Mouse (Mus musculus) kidney, postnatal 0 days (tissue): ENCODE measurements around the gene Megf11. TPM values are rescaled to one million over a fixed set of nuclear protein-coding genes. Genes with fewer than 3 reads are reported as not detected.

Source experiments
- ATAC-seq: fragments of 200-750 bp; cut with Nextera tagmentation; replicated peaks from 2 replicates; pipeline ENCODE4 v1.8.0; 2017; ENCODE audit warnings: low read depth, moderate number of reproducible peaks, moderate TSS enrichment, moderate library complexity; ENCODE audit not compliant: low FRiP score
- DNase-seq: peaks from one replicate; pipeline ENCODE4 v3.0.0-alpha.2; 2016; ENCODE audit warnings: low spot score
- H3K27ac ChIP-seq: fragments of 300-500 bp; sonication (generic); 2 replicates; pipeline ENCODE4 v1.5.1; 2014; ENCODE audit warnings: mild to moderate bottlenecking
- H3K27me3 ChIP-seq: fragments of 300-500 bp; sonication (generic); 2 replicates; pipeline ENCODE4 v1.6.1; 2014; ENCODE audit warnings: low read length, mixed read lengths; ENCODE audit not compliant: insufficient read depth
- H3K36me3 ChIP-seq: fragments of 300-500 bp; sonication (generic); 2 replicates; pipeline ENCODE4 v1.6.1; 2014; ENCODE audit warnings: low read length, mixed read lengths; ENCODE audit not compliant: insufficient read depth
- H3K4me1 ChIP-seq: fragments of 300-500 bp; sonication (generic); replicated peaks from 2 replicates; pipeline ENCODE4 v1.6.1; 2014; ENCODE audit warnings: antibody characterized with exemption, low read length, mixed read lengths; ENCODE audit not compliant: insufficient read depth
- H3K4me2 ChIP-seq: fragments of 300-500 bp; sonication (generic); 2 replicates; pipeline ENCODE4 v1.6.1; 2014; ENCODE audit warnings: mild to moderate bottlenecking, low read length, moderate library complexity, mixed read lengths
- H3K4me3 ChIP-seq: fragments of 300-500 bp; sonication (generic); replicated peaks from 2 replicates; pipeline ENCODE4 v1.5.1; 2014; ENCODE audit warnings: low read depth, low read length
- H3K9ac ChIP-seq: fragments of 300-500 bp; sonication (generic); 2 replicates; pipeline ENCODE4 v1.6.1; 2014; ENCODE audit warnings: low read depth, low read length
- H3K9me3 ChIP-seq: fragments of 300-500 bp; sonication (generic); replicated peaks from 2 replicates; pipeline ENCODE4 v1.6.1; 2016; ENCODE audit warnings: low read length, inconsistent platforms, mixed read lengths
- CTCF ChIP-seq: IDR thresholded peaks from 2 replicates; pipeline ENCODE4 v1.5.1; 2016; ENCODE audit warnings: antibody characterized with exemption, low read depth, mild to moderate bottlenecking, moderate library complexity
- WGBS: fragments of 180-500 bp; shearing (Covaris S2); extraction: QIAGEN DNeasy Blood & Tissue Kit; methylation state at CpG from one replicate; pipeline ENCODE4 v1.1.7; 2014; 5-methylcytosine and 5-hydroxymethylcytosine counted together
- polyA plus RNA-seq: library from polyadenylated mRNA; unstranded; fragments of >200 nt; fragmentation: Nextera tagmentation; extraction: Ambion mirVana; gene quantifications from 2 replicates; pipeline ENCODE4 v1.2.1, GENCODE M21; 2015

Megf11 gene
- 2.5 and 2.6 TPM in 2 replicates for polyA plus RNA-seq

- ATAC-seq (peak; percentile 43; the same call in 1 of the 2 replicates), DNase-seq (peak; percentile 57)
- TF ChIP-seq CTCF = no peak
- Histone ChIP-seq H3K4me1 (peaks cover 8% of the 10 kb centered on the region; the same call in 1 of the 2 replicates), H3K4me2 (peak within 1 kb of the TSS; percentile 98), H3K4me3 (peak within 1 kb of the TSS; percentile 53), H3K27me3 (peaks cover 34% of the 10 kb centered on the region), H3K9me3 (no peaks in the 10 kb centered on the region), H3K27ac (no peak within 1 kb of the TSS), H3K36me3 (no peaks in the 10 kb centered on the region), H3K9ac (peak within 1 kb of the TSS; percentile 24)
- under 1% methylated on average over 80 of the region's 93 CpGs for WGBS
These were observed at the start of gene Megf11 for GRCm38 (mm10) chr9:64385511-64386465. Megf11 (plus strand) TSS chr9:64385626.

GRCm38 (mm10) chr9:64335825-64336224 is 49.6 kb upstream of the Megf11 start:
- ATAC-seq (no peak), DNase-seq (no peak)
- Histone ChIP-seq H3K4me2 (no peak overlapping the region), H3K4me3 (no peak overlapping the region), H3K36me3 (0 out of 2 replicates have a peak, but pooled peaks cover 4% of the 10 kb centered on the region), H3K9ac (no peak overlapping the region), H3K4me1 (peaks cover 9% of the 10 kb centered on the region), H3K27me3 (no peaks in the 10 kb centered on the region), H3K9me3 (no peaks in the 10 kb centered on the region), H3K27ac (no peak overlapping the region)
- no peak for TF ChIP-seq CTCF
- WGBS = 84% methylated on average over 6 of the region's 6 CpGs

DNA sequence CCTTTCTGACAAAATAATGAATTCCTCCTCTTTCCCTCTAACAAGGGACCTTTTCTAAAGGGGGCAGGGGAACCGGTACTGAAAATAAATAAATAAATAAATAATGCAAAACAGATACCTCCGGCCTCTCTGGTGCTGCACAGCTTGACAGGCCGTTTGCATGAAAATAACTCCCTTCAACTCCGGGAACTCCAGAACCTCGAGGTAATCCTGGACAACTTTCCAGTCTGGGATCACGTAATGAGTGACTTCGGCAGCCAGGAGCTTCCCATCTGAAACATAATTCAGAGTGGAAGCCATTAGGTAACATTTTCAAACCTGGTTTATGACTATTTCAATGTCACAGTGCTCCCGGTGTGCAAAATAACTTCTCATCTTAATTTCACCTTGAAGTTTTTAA is 46.1 kb upstream of the Megf11 start:
- WGBS = 36% methylated on average over 8 of the region's 8 CpGs
- no peak for ATAC-seq
- no peak for TF ChIP-seq CTCF
- Histone ChIP-seq H3K36me3 (0 out of 2 replicates have a peak, but pooled peaks cover 4% of the 10 kb centered on the region), H3K27me3 (no peaks in the 10 kb centered on the region), H3K4me3 (no peak overlapping the region; the same call in 1 of the 2 replicates), H3K4me2 (peak overlapping the region; percentile 76), H3K9me3 (no peaks in the 10 kb centered on the region), H3K4me1 (peaks cover 9% of the 10 kb centered on the region), H3K27ac (peak overlapping the region; percentile 100; the same call in 1 of the 2 replicates), H3K9ac (no peak overlapping the region)
- DNase-seq = no peak

GRCm38 (mm10) chr9:64340351-64341253 is 44.8 kb upstream of the Megf11 start:
- peak overlapping the region; percentile 72 for H3K4me3 ChIP-seq
- H3K9me3 ChIP-seq = no peaks in the 10 kb centered on the region
- WGBS = under 1% methylated on average over 82 of the region's 85 CpGs
- 0 out of 2 replicates have a peak, but pooled peaks cover 4% of the 10 kb centered on the region for H3K36me3 ChIP-seq
- H3K27ac ChIP-seq = peak overlapping the region; percentile 100
- H3K4me1 ChIP-seq = peaks cover 9% of the 10 kb centered on the region
- peak overlapping the region; percentile 76 for H3K4me2 ChIP-seq
- 0 out of 2 replicates have a peak, but pooled peaks have one; percentile 23 for TF ChIP-seq CTCF
- ATAC-seq (peak; percentile 92), DNase-seq (peak; percentile 89)
- H3K9ac ChIP-seq = peak overlapping the region; percentile 100
- no peaks in the 10 kb centered on the region for H3K27me3 ChIP-seq

DNA sequence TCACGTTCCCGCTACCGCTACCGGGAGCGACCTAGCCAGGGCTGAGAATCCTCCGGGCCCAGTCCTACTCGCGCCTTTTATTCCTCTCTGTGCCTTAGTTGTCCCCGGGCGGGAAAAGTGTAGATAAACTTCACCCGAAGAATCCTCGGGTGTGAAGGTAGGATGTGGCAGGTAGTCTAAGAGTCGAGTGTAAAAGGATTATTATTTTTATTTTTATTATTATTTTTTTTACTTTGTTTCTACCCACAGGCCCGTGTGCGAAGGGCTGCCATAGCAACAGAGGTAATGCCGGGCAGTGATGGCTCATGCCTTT is 44.2 kb upstream of the Megf11 start, which contains the start of gene Dis3l:
Gene Dis3l, minus strand, starts transcription at position 35 of the 313 bp plus-strand sequence.
- no peak for TF ChIP-seq CTCF
- 8% methylated on average over 16 of the region's 16 CpGs for WGBS
- Histone ChIP-seq H3K9me3 (no peaks in the 10 kb centered on the region), H3K4me1 (peaks cover 9% of the 10 kb centered on the region), H3K9ac (peak within 1 kb of the TSS; percentile 100), H3K36me3 (0 out of 2 replicates have a peak, but pooled peaks cover 4% of the 10 kb centered on the region), H3K4me2 (peak within 1 kb of the TSS; percentile 76), H3K27ac (peak within 1 kb of the TSS; percentile 100), H3K4me3 (peak within 1 kb of the TSS; percentile 72), H3K27me3 (no peaks in the 10 kb centered on the region)
- ATAC-seq (no peak), DNase-seq (no peak)

DNA sequence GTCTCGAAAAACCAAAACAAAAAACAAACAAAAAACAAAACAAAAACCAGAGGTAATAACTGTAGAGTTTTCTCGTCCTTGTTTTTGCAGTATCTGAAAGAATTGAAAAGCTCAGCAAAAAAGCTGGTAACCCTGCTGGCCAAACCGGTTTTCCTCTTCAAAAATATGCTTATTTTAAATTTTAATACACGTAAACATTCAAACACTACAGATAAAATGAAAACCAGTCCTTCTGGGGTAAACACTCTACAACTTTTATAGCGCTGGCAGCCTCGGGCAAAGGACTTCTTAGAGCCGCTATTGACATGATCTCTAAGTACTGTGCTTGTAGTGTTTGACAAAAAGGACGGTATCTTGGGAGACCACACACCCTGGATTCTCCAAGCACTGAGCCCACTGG is 43.8 kb upstream of the Megf11 start:
- Histone ChIP-seq H3K4me2 (peak overlapping the region; percentile 76), H3K27me3 (no peaks in the 10 kb centered on the region), H3K27ac (peak overlapping the region; percentile 100; the same call in 1 of the 2 replicates), H3K9ac (no peak overlapping the region), H3K36me3 (0 out of 2 replicates have a peak, but pooled peaks cover 1% of the 10 kb centered on the region), H3K4me3 (peak overlapping the region; percentile 72; the same call in 1 of the 2 replicates), H3K9me3 (no peaks in the 10 kb centered on the region), H3K4me1 (peaks cover 9% of the 10 kb centered on the region)
- DNase-seq (no peak), ATAC-seq (no peak)
- no peak for TF ChIP-seq CTCF
- 59% methylated on average over 8 of the region's 8 CpGs for WGBS
